Mouse (Mus musculus): Measurements from ENCODE around the gene Bclaf3.
A peak's percentile ranks its signal among the peaks of the same experiment; 100 is the strongest.

The Bclaf3 gene

DNA sequence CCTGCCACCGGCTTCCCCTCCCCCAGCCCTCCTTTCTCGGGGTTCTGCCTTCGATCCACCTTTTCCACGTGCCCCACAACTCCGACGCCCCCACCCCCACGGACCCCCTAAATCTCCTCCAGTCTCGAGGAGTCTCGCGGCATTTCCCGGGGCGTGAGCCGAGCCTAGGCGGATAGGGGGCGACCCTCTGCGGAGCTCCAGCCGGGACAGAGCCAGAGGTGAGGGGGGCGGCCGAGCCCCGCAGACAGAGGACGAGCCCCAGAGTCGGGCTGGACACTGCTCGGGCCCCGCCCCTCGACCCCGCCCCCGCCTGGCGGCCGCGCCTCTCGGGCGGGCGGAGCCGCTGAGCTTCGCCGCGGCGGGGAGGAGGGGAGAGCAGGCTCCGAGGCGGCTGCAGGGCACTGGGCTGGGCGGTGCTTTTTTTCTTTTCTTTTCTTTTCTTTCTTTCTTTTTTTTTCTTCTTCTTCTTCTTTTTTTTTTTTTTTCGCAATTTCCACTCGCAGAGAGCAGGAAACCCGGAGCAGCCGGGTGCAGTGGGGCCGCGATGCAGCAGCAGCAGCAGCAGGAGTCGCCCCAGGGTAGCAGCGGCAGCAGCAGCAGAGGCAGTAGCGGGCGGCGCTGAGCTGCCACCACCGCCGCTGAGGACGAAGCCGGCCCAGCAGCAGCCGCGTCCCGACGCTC, 100.6 kb downstream of the Bclaf3 start, which contains the start of gene Sh3kbp1:
Gene Sh3kbp1 (plus strand): TSS at position 366 of the 681 bp plus-strand sequence.
- DNase-seq (ENCODE audit: low spot score in 2 of 2), result peak; percentile 53 to 54

DNA sequence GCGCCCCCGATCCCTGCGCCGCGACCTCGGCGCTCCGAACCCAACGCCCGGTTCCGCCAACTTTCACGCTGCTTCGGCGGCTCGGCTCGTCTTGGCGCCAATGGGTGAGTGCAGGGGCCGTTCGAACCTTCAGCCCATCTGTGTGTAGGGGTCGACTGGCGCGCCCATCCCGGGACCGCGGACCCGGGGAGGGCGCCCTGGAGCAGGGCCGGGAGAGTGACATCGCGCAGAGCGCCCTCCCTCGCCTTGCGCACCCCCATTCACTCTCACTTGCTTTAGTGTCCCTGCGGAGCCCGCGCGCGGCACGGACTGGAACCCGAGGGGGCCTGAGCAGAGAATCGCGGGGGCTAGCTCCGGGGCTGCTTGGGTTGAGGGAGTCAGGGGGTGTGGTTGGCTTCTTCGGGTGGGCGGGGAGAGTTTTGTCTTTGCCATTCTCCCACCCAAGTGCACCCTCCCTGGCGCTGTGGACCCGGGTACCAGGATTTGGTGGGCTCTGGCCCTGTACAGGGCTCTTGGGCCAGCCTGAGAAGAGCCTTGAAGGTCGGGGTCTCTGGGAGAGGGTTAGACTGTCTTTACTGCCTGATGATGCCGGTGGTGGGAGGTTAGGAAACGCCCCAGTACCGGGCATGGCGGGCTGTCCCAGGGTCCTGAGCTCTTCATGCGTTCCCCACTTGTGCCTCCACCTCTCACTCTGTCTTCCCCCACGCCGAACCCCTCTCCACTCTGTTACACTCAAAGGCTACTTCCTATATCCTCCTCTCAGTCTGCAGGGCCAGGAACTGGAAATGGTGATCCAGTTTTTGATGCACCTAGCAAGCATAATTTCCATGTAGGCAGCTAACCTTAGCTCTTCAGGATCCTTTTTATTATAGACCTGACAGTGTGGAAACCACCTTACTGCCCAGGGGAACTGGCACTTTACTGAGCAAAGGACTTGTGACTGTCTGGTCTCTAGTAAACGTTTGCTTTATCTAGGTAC, 101.4 kb downstream of the Bclaf3 start:
- peak; percentile 42 to 55 for DNase-seq (ENCODE audit: low spot score in 2 of 2)

DNA sequence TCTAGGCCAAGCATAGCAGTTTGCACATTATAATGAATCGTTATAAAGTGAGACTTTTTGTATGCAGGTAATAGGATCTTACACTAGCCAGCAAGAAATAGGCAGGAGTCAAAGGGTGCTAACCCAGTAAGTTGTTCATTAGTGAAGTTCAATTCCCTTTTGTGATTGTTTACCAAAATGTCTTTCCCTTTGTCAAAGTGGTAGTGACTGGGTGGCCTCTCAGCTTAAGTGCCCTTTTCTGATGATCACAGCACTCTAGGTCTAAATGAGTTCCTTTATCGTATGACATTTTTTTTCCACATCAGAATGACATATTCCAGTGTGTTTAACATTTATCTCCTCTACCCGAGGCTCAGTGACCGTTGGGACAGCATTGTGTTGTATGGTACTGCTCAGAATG, 102.1 kb downstream of the Bclaf3 start:
- DNase-seq (ENCODE audit: low spot score in 2 of 2), result no peak

GRCm38 (mm10) chrX:159629203-159629602, 102.7 kb downstream of the Bclaf3 start:
- DNase-seq (ENCODE audit: low spot score in 2 of 2), result no peak

- DNase-seq (ENCODE audit: low spot score in 2 of 2), result no peak
These were observed 112.2 kb downstream of the Bclaf3 start for GRCm38 (mm10) chrX:159638500-159639227.

- no peak for DNase-seq (ENCODE audit: low spot score in 2 of 2)
These were observed 113.5 kb downstream of the Bclaf3 start for GRCm38 (mm10) chrX:159639991-159640390.

Measured in thymus, postnatal 10 days (tissue).